Mouse (Mus musculus) stomach, embryonic 16.5 days (tissue): ENCODE data around the gene Acadvl. TPM values are rescaled to one million over a fixed set of nuclear protein-coding genes. Genes with fewer than 3 reads are reported as not detected.

Source experiments
- ATAC-seq: fragments of 200-750 bp; cut with Nextera tagmentation; 2 replicates; pipeline ENCODE4 v1.8.0; 2017; ENCODE audit warnings: moderate number of reproducible peaks, moderate TSS enrichment; ENCODE audit not compliant: insufficient read depth, low FRiP score
- H3K27ac ChIP-seq: fragments of 300-500 bp; sonication (generic); 2 replicates; pipeline ENCODE4 v1.5.1; 2014; ENCODE audit warnings: low read length
- H3K27me3 ChIP-seq: fragments of 300-500 bp; sonication (generic); 2 replicates; pipeline ENCODE4 v1.6.1; 2014; ENCODE audit warnings: low read length, control low read depth, mixed read lengths; ENCODE audit not compliant: control insufficient read depth, insufficient read depth
- H3K36me3 ChIP-seq: fragments of 300-500 bp; sonication (generic); 2 replicates; pipeline ENCODE4 v1.6.1; 2014; ENCODE audit warnings: low read length; ENCODE audit not compliant: control insufficient read depth, insufficient read depth
- H3K4me1 ChIP-seq: fragments of 300-500 bp; sonication (generic); 2 replicates; pipeline ENCODE4 v1.6.1; 2014; ENCODE audit warnings: low read length, control low read depth, mixed read lengths; ENCODE audit not compliant: control insufficient read depth, insufficient read depth
- H3K4me2 ChIP-seq: fragments of 300-500 bp; sonication (generic); 2 replicates; pipeline ENCODE4 v1.6.1; 2014; ENCODE audit warnings: low read depth, low read length, mixed read lengths
- H3K4me3 ChIP-seq: fragments of 300-500 bp; sonication (generic); replicated peaks from 2 replicates; pipeline ENCODE4 v1.5.1; 2014; ENCODE audit warnings: mild to moderate bottlenecking, low read length
- H3K9ac ChIP-seq: fragments of 300-500 bp; sonication (generic); 2 replicates; pipeline ENCODE4 v1.6.1; 2014; ENCODE audit warnings: low read length
- H3K9me3 ChIP-seq: fragments of 300-500 bp; sonication (generic); replicated peaks from 2 replicates; pipeline ENCODE4 v1.6.1; 2016; ENCODE audit warnings: low read length, control low read depth; ENCODE audit not compliant: control insufficient read depth
- WGBS: fragments of 180-500 bp; shearing (Covaris S2); extraction: QIAGEN DNeasy Blood & Tissue Kit; methylation state at CpG from one replicate; pipeline ENCODE4 v1.1.7; 2014; 5-methylcytosine and 5-hydroxymethylcytosine counted together
- polyA plus RNA-seq: library from polyadenylated mRNA; unstranded; fragments of >200 nt; fragmentation: Nextera tagmentation; extraction: Ambion mirVana; gene quantifications from 2 replicates; pipeline ENCODE4 v1.2.1, GENCODE M21; 2015

The Acadvl gene
- polyA plus RNA-seq, 1 experiment from 2014 or later: 119 TPM

GRCm38 (mm10) chr11:70045435-70045834 is 30.2 kb upstream of the Acadvl start:
- WGBS: 44% methylated on average over 9 of the region's 9 CpGs
- H3K9ac ChIP-seq: no peak overlapping the region
- H3K36me3 ChIP-seq: no peaks in the 10 kb centered on the region
- no peak overlapping the region for H3K4me2 ChIP-seq
- ATAC-seq: no peak
- H3K4me1 ChIP-seq: no peaks in the 10 kb centered on the region
- no peaks in the 10 kb centered on the region for H3K27me3 ChIP-seq
- no peaks in the 10 kb centered on the region for H3K9me3 ChIP-seq
- no peak overlapping the region for H3K27ac ChIP-seq
- no peak overlapping the region for H3K4me3 ChIP-seq

- Histone ChIP-seq H3K4me1 (no peaks in the 10 kb centered on the region), H3K27ac (no peak overlapping the region), H3K9me3 (no peaks in the 10 kb centered on the region), H3K36me3 (no peaks in the 10 kb centered on the region), H3K4me2 (no peak overlapping the region), H3K4me3 (no peak overlapping the region), H3K9ac (no peak overlapping the region), H3K27me3 (no peaks in the 10 kb centered on the region)
- no peak for ATAC-seq
- WGBS: 86% methylated on average over 7 of the region's 7 CpGs
These were observed 28.5 kb upstream of the Acadvl start for GRCm38 (mm10) chr11:70043665-70044064.

GRCm38 (mm10) chr11:70042309-70043085 is 27.3 kb upstream of the Acadvl start:
- Histone ChIP-seq H3K9ac (no peak overlapping the region), H3K4me1 (no peaks in the 10 kb centered on the region), H3K36me3 (no peaks in the 10 kb centered on the region), H3K27me3 (no peaks in the 10 kb centered on the region), H3K27ac (no peak overlapping the region), H3K4me2 (no peak overlapping the region), H3K9me3 (no peaks in the 10 kb centered on the region), H3K4me3 (no peak overlapping the region)
- ATAC-seq: no peak
- 85% methylated on average over 23 of the region's 23 CpGs for WGBS

- no peak overlapping the region for H3K27ac ChIP-seq
- no peaks in the 10 kb centered on the region for H3K27me3 ChIP-seq
- H3K9me3 ChIP-seq: no peaks in the 10 kb centered on the region
- H3K9ac ChIP-seq: no peak overlapping the region
- no peak overlapping the region for H3K4me2 ChIP-seq
- WGBS: 83% methylated on average over 7 of the region's 7 CpGs
- H3K4me1 ChIP-seq: no peaks in the 10 kb centered on the region
- H3K36me3 ChIP-seq: no peaks in the 10 kb centered on the region
- no peak overlapping the region for H3K4me3 ChIP-seq
- ATAC-seq: no peak
These were observed 25.0 kb upstream of the Acadvl start for GRCm38 (mm10) chr11:70040184-70040583.

- Histone ChIP-seq H3K9ac (no peak overlapping the region), H3K9me3 (no peaks in the 10 kb centered on the region), H3K36me3 (no peaks in the 10 kb centered on the region), H3K4me2 (no peak overlapping the region), H3K4me1 (no peaks in the 10 kb centered on the region), H3K4me3 (no peak overlapping the region), H3K27ac (no peak overlapping the region), H3K27me3 (no peaks in the 10 kb centered on the region)
- no peak for ATAC-seq
- WGBS: 91% methylated on average over 10 of the region's 10 CpGs
These were observed 24.4 kb upstream of the Acadvl start for GRCm38 (mm10) chr11:70039631-70040030.

- no peak for ATAC-seq
- 68% methylated on average over 7 of the region's 7 CpGs for WGBS
- H3K27me3 ChIP-seq: no peaks in the 10 kb centered on the region
- no peaks in the 10 kb centered on the region for H3K4me1 ChIP-seq
- H3K9ac ChIP-seq: no peak overlapping the region
- H3K27ac ChIP-seq: no peak overlapping the region
- no peaks in the 10 kb centered on the region for H3K36me3 ChIP-seq
- H3K4me3 ChIP-seq: no peak overlapping the region
- H3K4me2 ChIP-seq: no peak overlapping the region
- no peaks in the 10 kb centered on the region for H3K9me3 ChIP-seq
These were observed 23.0 kb upstream of the Acadvl start for GRCm38 (mm10) chr11:70038174-70038573.

GRCm38 (mm10) chr11:70031321-70031670 is 16.1 kb upstream of the Acadvl start:
- H3K27ac ChIP-seq: no peak overlapping the region
- ATAC-seq: no peak
- H3K9me3 ChIP-seq: no peaks in the 10 kb centered on the region
- WGBS: 97% methylated on average over 11 of the region's 11 CpGs
- H3K4me2 ChIP-seq: no peak overlapping the region
- no peaks in the 10 kb centered on the region for H3K27me3 ChIP-seq
- peaks cover 34% of the 10 kb centered on the region for H3K4me1 ChIP-seq
- H3K36me3 ChIP-seq: no peaks in the 10 kb centered on the region
- H3K4me3 ChIP-seq: no peak overlapping the region
- H3K9ac ChIP-seq: no peak overlapping the region

- Histone ChIP-seq H3K4me2 (no peak overlapping the region), H3K9ac (no peak overlapping the region), H3K4me1 (peaks cover 39% of the 10 kb centered on the region), H3K27ac (no peak overlapping the region), H3K36me3 (no peaks in the 10 kb centered on the region), H3K4me3 (no peak overlapping the region), H3K27me3 (no peaks in the 10 kb centered on the region), H3K9me3 (no peaks in the 10 kb centered on the region)
- no peak for ATAC-seq
- 91% methylated on average over 28 of the region's 28 CpGs for WGBS
These were observed 15.6 kb upstream of the Acadvl start for GRCm38 (mm10) chr11:70030651-70031320.

- Histone ChIP-seq H3K9ac (no peak overlapping the region; the same call in 1 of the 2 replicates), H3K36me3 (no peaks in the 10 kb centered on the region), H3K4me3 (peak overlapping the region; percentile 32), H3K27ac (0 out of 2 replicates have a peak overlapping the region, but pooled peaks have one; percentile 43), H3K9me3 (no peaks in the 10 kb centered on the region), H3K4me1 (peaks cover 43% of the 10 kb centered on the region), H3K27me3 (no peaks in the 10 kb centered on the region), H3K4me2 (peak overlapping the region; percentile 65)
- WGBS: 39% methylated on average over 11 of the region's 11 CpGs
- no peak for ATAC-seq
These were observed 14.8 kb upstream of the Acadvl start for GRCm38 (mm10) chr11:70029829-70030550.
